Mouse (Mus musculus) forebrain, postnatal 0 days (tissue): ENCODE measurements at regions not wholly inside any gene's neighbourhood (a gene's known extent, or its start where the extent isn't known, plus 50 kb on each side); places are given as distances from the start of the nearest gene placed in this dataset.
"Not testable (repeated sequence)": the region's sequence is repeated elsewhere in the genome, so short reads cannot be mapped to it uniquely, and the experiment has no call there.

ENCODE experiments used
- ATAC-seq: fragments of 200-750 bp; cut with Nextera tagmentation; 2 replicates; pipeline ENCODE4 v1.8.0; 2017; ENCODE audit warnings: mild to moderate bottlenecking, moderate library complexity
- DNase-seq: peaks from one replicate; pipeline ENCODE4 v3.0.0-alpha.2; 2015
- H3K27ac ChIP-seq: fragments of 300-500 bp; sonication (generic); 2 replicates; pipeline ENCODE4 v1.5.1; 2014; ENCODE audit warnings: low read depth, mild to moderate bottlenecking, antibody characterized with exemption, low read length, moderate library complexity, mixed read lengths
- H3K27me3 ChIP-seq: fragments of 300-500 bp; sonication (generic); 2 replicates; pipeline ENCODE4 v1.6.1; 2014; ENCODE audit warnings: mild to moderate bottlenecking, low read length, mixed read lengths; ENCODE audit not compliant: insufficient read depth
- H3K36me3 ChIP-seq: fragments of 300-500 bp; sonication (generic); 2 replicates; pipeline ENCODE4 v1.6.1; 2014; ENCODE audit warnings: mild to moderate bottlenecking, moderate library complexity; ENCODE audit not compliant: insufficient read depth
- H3K4me1 ChIP-seq: fragments of 300-500 bp; sonication (generic); 2 replicates; pipeline ENCODE4 v1.6.1; 2014; ENCODE audit warnings: antibody characterized with exemption; ENCODE audit not compliant: insufficient read depth
- H3K4me2 ChIP-seq: fragments of 300-500 bp; sonication (generic); 2 replicates; pipeline ENCODE4 v1.6.1; 2014; ENCODE audit warnings: low read depth, mild to moderate bottlenecking, moderate library complexity
- H3K4me3 ChIP-seq: fragments of 300-500 bp; sonication (generic); 2 replicates; pipeline ENCODE4 v1.5.1; 2014; ENCODE audit warnings: low read depth, low read length, mixed read lengths
- H3K9ac ChIP-seq: fragments of 300-500 bp; sonication (generic); 2 replicates; pipeline ENCODE4 v1.6.1; 2014; ENCODE audit warnings: mild to moderate bottlenecking
- H3K9me3 ChIP-seq: fragments of 300-500 bp; sonication (generic); 2 replicates; pipeline ENCODE4 v1.6.1; 2016; ENCODE audit warnings: low read length
- CTCF ChIP-seq: sonication (generic); IDR thresholded peaks from 2 replicates; pipeline ENCODE4 v1.5.1; 2016; ENCODE audit warnings: antibody characterized with exemption, control low read depth, low read depth
- WGBS: fragments of 180-500 bp; shearing (Covaris S2); extraction: QIAGEN DNeasy Blood & Tissue Kit; methylation state at CpG from one replicate; pipeline ENCODE4 v1.1.7; 2014; 5-methylcytosine and 5-hydroxymethylcytosine counted together

DNA sequence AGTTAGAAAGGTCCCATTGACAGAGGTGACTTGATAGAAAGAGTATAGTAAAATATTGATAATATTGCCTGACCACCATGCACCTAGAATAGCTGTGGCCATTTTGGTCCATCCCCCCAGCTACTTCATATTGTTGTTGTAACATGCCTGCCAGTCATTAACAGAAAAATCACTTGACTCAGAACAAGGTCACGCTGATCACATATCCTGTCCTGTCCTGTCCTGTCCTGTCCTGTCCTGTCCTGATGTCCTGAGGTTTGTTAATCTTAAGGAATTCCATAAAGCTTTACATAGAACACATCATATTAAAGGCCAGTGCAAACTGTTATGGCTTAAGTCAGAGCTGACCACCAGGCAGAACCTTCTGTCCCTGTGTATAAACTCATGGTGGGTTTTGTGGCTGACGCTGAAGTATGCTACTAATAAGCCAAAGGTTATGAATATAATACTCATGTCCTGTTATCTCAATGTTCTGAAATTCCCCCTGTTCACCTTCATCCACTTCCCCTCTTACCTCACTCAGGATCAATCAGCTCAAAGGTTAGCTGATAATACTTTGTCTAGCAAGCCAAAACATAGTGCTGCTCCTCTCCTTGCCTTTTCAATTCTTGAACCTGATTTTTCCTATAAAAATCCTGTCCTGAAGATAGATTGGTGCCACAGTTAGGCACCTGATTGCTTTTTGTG is 173.7 kb downstream of the Alg10b start:
- Histone ChIP-seq H3K36me3 (no peaks in the 10 kb centered on the region), H3K9ac (no peak overlapping the region), H3K9me3 (no peaks in the 10 kb centered on the region), H3K4me1 (no peaks in the 10 kb centered on the region), H3K4me2 (no peak overlapping the region), H3K4me3 (no peak overlapping the region), H3K27ac (no peak overlapping the region), H3K27me3 (no peaks in the 10 kb centered on the region)
- DNase-seq, result no peak
- 96% methylated on average over 2 of the region's 2 CpGs for WGBS
- no peak for TF ChIP-seq CTCF
- ATAC-seq, result no peak

- no peaks in the 10 kb centered on the region for H3K4me1 ChIP-seq
- no peak for ATAC-seq
- no peak for TF ChIP-seq CTCF
- H3K9me3 ChIP-seq, result no peaks in the 10 kb centered on the region
- H3K4me2 ChIP-seq, result no peak overlapping the region
- no peak for DNase-seq
- no peaks in the 10 kb centered on the region for H3K36me3 ChIP-seq
- no peaks in the 10 kb centered on the region for H3K27me3 ChIP-seq
- 22% methylated on average over 5 of the region's 5 CpGs for WGBS
- no peak overlapping the region for H3K9ac ChIP-seq
- H3K4me3 ChIP-seq, result no peak overlapping the region
- no peak overlapping the region for H3K27ac ChIP-seq
Observed at GRCm38 (mm10) chr15:90400326-90401280, 176.5 kb downstream of the Alg10b start.

DNA sequence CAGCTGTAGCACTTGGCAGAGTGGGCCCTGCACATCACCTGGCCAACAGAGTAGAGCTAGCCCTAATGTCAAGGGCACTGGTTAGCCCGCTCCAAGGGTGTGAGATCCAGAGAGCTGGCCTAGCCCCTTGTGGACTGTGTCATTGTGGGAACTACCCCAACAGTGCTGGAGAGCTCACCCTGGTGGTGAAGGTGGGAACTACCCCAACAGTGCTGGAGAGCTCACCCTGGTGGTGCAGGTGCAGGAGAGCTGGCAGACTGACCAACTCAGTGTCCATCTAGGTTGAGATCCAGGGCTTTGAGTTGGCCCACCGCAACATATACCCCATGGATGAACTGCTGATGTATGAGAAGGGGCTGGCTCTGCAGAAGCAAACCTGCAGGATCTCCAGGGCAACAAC is 196.7 kb downstream of the Alg10b start:
- H3K27me3 ChIP-seq, result no peaks in the 10 kb centered on the region
- DNase-seq (no peak), ATAC-seq (no peak)
- H3K4me1 ChIP-seq, result no peaks in the 10 kb centered on the region
- 95% methylated on average over 2 of the region's 2 CpGs for WGBS
- peak; percentile 35 for TF ChIP-seq CTCF
- H3K36me3 ChIP-seq, result no peaks in the 10 kb centered on the region
- H3K27ac ChIP-seq, result no peak overlapping the region
- H3K9ac ChIP-seq, result no peak overlapping the region
- H3K4me3 ChIP-seq, result no peak overlapping the region
- no peak overlapping the region for H3K4me2 ChIP-seq
- H3K9me3 ChIP-seq, result no peaks in the 10 kb centered on the region

- 32% methylated on average over 5 of the region's 5 CpGs for WGBS
- ATAC-seq (peak; percentile 43; the same call in 1 of the 2 replicates), DNase-seq (peak; percentile 6)
- Histone ChIP-seq H3K27me3 (no peaks in the 10 kb centered on the region), H3K4me2 (no peak overlapping the region), H3K4me3 (no peak overlapping the region), H3K9ac (no peak overlapping the region), H3K4me1 (no peaks in the 10 kb centered on the region), H3K27ac (no peak overlapping the region), H3K9me3 (no peaks in the 10 kb centered on the region), H3K36me3 (no peaks in the 10 kb centered on the region)
- no peak for TF ChIP-seq CTCF
Observed at GRCm38 (mm10) chr15:90422122-90422614, 198.1 kb downstream of the Alg10b start.

GRCm38 (mm10) chr15:90431048-90431447 is 206.9 kb downstream of the Alg10b start:
- H3K27me3 ChIP-seq, ATAC-seq, H3K36me3 ChIP-seq, H3K4me1 ChIP-seq, H3K4me2 ChIP-seq, H3K9me3 ChIP-seq, H3K9ac ChIP-seq, H3K4me3 ChIP-seq, DNase-seq, H3K27ac ChIP-seq: not testable (repeated sequence)
- 97% methylated on average over 3 of the region's 3 CpGs for WGBS

DNA sequence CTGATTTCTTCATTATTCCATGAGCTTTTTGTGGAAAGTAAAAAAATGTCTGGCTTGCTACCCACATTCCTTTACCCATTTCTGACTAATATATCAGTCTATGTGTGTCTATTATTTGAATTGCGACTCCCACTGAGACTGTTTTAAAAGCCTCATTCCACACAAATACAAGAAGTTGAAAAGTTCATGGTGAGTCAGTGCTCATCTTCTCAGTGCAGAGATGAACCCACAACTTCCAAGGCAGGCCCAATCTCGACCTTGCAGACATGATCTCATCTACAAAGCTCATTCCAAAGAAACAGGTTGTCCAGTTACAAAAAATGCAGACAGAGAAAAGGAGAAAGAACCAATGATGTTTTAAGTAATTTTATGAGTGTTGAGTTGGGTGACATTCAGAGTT is 208.0 kb downstream of the Alg10b start:
- no peak for ATAC-seq
- Histone ChIP-seq H3K27me3 (no peaks in the 10 kb centered on the region), H3K4me2 (no peak overlapping the region), H3K9ac (no peak overlapping the region), H3K9me3 (no peaks in the 10 kb centered on the region), H3K4me3 (no peak overlapping the region), H3K4me1 (no peaks in the 10 kb centered on the region), H3K27ac (no peak overlapping the region), H3K36me3 (no peaks in the 10 kb centered on the region)
- no peak for DNase-seq
- no peak for TF ChIP-seq CTCF
- WGBS, result 56% methylated on average over 2 of the region's 2 CpGs

GRCm38 (mm10) chr15:90435286-90435685 is 211.2 kb downstream of the Alg10b start:
- Histone ChIP-seq H3K36me3 (no peaks in the 10 kb centered on the region), H3K4me3 (no peak overlapping the region), H3K27me3 (no peaks in the 10 kb centered on the region), H3K9ac (no peak overlapping the region), H3K27ac (no peak overlapping the region), H3K9me3 (no peaks in the 10 kb centered on the region), H3K4me1 (no peaks in the 10 kb centered on the region), H3K4me2 (no peak overlapping the region)
- DNase-seq, result no peak
- WGBS, result 57% methylated on average over 5 of the region's 5 CpGs
- no peak for TF ChIP-seq CTCF
- no peak for ATAC-seq
